Mouse (Mus musculus): ENCODE measurements around the gene Pecam1.

The Pecam1 gene

DNA sequence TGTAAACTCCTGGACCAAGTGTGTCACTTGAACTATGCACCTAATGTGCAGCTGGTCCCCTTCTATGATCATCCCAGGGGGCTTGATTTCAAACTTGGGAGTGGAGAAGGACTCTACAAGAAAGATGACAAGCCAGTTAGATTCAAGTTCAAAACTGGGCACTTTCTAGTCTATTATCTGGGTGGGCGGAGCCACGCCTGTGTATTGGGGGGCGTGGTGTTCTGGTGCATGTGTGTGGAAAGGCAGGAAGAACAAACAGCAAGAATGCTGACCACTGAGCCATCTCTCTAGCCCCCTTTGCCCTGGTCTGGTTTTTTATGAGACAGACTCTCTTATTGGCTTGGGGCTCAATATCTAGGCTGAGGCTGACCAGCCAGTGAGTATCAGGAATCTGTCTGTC lies 54.5 kb downstream of the Pecam1 start:
- DNase-seq (ENCODE audit: low read depth, low spot score): no peak

DNA sequence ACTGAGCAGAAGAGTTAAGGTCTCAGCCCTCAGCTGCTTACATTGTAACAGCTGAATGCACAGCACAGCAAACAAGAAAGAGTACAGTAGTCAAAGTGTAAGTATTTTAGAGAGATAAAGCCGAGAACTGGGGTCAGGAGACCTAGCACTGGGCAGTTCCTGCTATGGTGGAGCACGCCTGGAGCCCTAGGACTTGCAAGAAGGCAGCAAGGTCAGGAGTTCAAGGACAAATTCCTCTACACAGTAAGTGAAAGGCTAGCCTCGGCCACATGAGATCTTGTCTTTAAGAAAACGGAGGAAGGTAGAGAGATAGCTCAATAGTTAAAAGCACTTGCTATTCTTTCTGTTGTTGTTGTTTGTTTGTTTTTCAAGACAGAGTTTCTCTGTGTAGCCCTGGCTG lies 57.5 kb downstream of the Pecam1 start:
- DNase-seq (ENCODE audit: low read depth, low spot score): no peak

DNA sequence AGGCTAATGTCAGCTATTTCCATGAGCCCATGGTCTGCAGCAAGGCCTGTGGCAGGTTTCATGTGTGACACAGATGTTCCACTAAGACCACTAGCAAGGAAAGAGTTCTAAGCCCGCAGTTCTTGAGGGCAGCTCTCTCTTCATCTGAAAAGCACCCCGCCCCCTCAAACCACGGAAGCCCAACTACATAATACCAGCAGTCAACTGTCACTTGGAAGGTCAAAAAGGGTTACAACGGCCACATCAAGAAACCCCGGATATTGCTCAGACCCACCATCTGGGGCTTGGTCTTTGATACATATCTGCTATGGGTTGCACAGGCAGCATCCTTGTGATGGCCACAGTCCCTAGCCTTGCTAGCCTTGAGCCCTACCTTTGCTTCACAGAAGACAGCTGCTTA lies 62.1 kb downstream of the Pecam1 start:
- no peak for DNase-seq (ENCODE audit: low read depth, low spot score)

DNA sequence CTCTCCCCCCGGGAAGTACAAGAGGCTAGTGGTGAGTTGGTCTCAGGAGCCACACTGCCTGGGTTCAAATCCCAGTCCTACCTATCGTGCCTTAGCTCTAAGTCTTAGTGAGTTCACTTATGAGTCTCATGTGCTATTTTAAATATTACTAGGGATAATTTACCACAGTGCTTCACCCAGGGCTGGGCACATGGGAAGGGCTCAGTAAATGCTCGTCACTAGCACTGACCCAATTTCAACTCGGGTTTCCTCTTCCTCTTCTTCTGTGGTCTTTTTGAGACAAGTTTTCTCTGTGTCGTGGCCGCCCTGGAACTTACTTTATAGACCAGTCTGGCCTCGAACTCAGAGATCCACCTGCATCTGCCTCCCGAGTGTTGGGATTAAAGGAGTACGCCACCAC lies 63.1 kb downstream of the Pecam1 start:
- DNase-seq (ENCODE audit: low read depth, low spot score): no peak

DNA sequence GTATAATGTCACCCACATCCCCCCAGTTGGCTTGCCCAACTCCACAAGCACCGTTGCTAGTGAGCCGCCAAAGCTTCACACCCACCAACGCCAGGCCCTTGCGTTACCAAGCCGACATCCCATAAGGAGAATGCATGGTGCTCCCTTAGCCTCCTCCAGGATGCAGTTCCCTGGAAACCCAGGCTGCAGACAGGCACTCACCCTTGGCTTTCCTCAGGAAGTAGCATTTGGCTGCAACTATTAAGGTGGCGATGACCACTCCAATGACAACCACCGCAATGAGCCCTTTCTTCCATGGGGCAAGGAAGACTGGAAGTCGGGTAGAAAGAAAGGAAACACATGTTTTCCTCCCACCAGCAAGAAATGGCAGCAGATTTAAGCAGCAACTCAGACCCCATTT lies 66.4 kb downstream of the Pecam1 start:
- DNase-seq (ENCODE audit: low read depth, low spot score): no peak

DNA sequence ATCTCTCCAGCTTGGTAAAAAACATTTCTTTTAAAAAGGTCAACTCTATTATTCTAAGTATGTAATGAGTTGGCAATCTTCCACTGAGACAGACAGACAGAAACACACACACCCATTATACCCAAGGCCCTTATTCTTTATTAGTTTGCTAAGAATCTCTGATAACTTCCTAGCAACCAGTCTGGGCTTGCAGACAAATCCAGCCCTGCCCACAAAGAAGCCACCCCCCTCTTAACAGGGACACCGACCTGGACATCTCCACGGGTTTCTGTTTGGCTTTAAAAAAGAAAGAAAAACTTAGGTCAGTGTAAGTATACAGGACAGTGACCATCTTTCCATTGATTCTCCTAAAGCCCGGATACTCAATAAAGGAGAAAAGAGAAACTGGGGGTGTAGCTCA lies 67.1 kb downstream of the Pecam1 start:
- no peak for DNase-seq (ENCODE audit: low read depth, low spot score)

DNA sequence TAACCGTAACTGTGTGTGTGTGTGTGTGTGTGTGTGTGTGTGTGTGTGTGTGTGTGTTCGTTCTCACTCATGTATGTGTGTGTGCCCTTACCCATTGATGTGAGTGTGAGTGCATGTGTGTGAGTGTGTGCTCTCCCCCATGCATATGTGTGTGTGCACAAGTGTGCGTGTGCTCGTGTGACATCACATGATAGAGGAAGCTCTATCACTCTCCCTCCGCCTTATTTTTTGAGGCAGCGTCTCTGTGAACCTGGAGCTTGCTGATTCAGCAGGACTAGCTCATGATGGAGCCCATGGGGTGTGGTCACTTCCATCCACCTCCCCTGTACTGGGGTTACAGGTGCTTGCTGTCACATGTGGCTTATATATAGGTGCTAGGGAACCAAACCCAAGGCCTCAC lies 69.3 kb downstream of the Pecam1 start:
- no peak for DNase-seq (ENCODE audit: low read depth, low spot score)

DNA sequence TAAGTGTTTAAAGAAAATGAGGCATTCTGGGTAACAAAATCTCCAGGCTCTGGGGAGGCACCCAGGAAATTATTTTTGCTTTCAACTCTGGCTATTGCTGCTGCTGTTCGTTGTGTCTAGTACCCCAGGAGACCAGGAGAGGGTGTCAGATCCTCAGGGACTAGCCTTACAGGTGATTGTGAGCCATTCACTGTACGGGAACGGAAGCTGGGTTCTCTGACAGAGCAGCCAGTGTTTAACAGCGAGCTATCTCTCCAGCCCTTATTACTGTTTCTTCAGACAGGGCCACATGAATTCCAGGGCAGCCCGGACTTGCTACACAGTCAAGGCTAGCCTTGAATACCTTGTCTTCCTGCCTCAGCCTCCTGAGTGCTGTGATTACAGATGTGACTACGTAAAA lies 70.6 kb downstream of the Pecam1 start:
- no peak for DNase-seq (ENCODE audit: low read depth, low spot score)

DNA sequence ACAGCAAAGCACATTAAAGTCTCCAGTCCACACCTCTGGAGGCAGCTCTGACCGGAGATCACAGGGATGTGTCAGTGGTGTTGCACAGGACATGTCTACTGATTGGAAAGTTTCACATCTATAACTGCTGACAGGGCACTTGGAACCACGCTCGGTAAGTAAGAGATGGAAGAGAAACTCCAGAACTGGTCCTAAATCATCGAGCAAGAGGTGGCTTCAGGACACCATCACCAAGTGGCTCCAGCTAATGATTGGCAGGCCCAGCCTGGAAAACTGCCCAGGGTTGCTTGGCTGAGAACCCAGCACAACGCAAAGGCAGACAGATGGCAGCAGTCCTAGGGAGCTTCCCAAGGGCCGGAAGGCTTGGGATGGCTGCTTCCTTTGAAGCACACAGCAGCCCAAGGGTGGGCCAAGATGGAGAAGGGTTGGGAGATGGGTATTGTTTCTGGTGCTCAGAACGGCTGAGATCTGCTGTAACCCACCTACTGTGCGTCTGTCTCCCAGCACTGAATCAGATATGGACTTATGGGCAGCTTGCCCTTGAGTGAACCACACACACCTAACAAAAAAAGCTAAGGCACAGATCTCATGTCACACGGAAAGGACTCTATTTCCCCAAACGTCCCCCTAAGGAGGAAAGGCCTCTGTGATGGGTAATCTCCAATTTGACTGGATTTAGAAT lies 72.4 kb downstream of the Pecam1 start:
- no peak for DNase-seq (ENCODE audit: low read depth, low spot score)

DNA sequence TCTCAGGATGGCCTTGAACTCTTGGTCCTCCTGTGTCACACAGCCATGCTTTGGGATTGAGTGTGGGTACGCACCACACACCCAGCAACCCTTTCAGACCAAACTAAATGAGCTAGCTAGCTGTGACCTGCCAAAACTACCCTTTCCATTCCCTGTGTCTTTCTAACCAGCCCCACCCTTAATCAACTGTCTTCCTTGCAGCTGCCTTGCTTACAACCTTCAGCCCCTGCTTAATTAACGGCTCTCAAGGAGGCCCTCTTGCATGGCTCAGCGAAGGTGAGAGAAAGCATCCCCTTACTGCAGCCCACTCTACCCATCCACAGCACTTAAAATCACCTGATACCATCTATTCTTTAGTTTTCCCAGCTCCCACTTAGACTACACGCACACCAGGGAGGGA lies 73.1 kb downstream of the Pecam1 start:
- DNase-seq (ENCODE audit: low read depth, low spot score): no peak

DNA sequence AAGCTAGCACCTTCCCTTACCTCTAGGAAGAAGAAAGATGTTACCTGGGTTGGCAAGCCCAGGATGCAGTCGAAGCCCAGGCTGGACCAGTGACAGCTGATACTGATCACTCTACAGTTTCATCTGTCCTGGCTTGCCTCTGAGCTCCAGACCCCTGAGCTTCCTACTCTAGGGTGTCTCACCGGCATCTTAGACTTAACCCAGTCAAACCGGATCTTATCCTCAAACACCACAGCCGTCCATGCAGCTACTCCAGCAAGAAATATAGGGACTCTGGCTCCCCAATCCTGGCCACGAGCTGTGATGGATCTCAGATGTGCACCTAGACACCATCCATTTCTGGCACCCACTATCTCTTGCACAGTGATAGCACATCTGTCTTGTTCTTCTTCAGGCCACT lies 74.6 kb downstream of the Pecam1 start:
- DNase-seq (ENCODE audit: low read depth, low spot score): no peak

DNA sequence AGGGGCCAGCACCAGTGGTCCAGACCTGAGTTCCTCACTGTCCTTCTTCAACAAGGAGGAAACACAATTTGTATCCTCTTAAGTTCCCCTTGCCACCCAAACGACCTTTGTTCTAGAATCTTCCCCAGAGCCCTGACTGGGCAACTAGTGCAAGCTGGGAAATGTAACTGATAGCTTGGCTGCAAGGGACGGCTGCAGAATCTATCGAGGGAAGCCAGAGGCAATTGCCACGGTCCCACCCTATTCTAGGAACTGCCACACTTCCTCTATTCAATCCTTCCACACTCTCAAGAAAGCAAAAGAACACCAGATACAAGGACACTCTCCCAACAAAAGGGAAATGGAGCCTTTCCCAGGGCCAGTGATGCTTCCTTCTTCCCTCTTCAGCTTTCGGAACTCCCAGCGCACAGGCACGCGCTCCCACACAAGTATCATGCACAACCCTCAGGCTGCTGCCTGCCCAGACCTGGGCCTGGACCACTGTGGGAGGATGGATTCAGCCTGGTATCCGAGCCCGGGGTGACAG lies 75.2 kb downstream of the Pecam1 start:
- DNase-seq (ENCODE audit: low read depth, low spot score): no peak

DNA sequence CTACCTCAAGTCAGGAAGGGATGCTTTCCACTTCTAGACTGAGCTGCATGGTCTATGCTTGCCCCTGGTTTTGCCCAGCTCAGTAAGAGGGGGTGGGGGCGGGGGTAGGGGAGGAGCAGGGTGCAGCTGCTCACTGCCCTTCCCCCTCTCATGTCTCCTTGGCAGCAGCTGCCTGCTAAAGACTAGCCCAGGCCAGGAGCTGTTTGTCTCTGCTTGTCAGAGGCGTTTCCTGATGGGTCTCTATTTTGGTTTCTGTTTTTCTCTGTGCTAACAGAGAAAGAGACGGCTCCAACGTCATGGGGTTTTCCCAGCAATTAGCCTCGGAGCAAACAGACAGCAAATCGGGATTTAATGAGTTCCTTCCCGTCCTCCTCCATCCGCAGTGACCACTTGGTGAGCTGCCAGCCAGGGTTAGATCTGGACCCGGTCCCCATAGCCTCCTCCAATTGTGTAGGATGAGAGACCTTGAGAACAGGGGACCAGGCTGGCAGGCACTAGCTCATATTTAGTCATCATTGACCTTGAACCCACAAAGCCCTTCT lies 75.7 kb downstream of the Pecam1 start:
- DNase-seq (ENCODE audit: low read depth, low spot score): peak; percentile 42

DNA sequence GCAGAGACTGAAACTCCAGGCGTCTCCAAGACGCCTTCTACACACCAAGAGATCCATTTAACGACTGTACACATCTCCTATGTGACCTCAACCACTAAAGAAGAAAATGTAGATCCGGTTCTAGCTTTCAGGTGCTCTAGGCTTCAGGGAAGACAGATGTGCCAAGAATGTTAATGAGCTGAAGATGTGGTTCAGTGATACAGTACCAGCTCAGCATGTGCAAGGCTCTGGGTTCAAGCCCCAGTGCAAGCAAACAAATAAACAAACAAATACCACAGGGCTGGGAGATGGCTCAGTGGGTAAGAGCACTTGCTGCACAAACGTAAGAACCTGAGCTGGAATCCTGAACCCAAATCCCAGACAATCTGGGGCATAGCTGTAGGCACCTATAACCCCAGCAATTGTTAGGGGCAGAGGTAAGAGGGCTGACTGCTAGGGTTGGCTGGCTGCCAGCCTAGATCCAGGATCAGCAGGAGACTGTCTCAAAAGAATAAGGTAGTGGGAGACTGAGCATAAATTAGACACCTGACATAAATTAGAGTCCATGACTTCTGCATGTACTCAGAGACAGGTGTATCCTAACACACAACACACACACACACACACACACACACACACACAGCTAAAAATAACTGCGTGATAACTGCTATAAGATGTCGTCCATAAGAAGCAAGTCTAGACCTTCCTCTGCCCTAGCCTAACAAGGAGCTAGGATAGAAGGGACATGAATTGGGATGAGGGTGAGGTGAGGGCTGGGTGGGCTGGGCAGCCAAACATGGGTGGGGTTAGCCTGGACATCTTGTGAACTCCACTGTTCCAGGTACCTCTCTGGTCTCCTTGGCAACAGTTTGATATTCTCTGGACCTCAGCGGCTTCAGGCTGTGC lies 76.5 kb downstream of the Pecam1 start:
- DNase-seq (ENCODE audit: low read depth, low spot score): no peak

DNA sequence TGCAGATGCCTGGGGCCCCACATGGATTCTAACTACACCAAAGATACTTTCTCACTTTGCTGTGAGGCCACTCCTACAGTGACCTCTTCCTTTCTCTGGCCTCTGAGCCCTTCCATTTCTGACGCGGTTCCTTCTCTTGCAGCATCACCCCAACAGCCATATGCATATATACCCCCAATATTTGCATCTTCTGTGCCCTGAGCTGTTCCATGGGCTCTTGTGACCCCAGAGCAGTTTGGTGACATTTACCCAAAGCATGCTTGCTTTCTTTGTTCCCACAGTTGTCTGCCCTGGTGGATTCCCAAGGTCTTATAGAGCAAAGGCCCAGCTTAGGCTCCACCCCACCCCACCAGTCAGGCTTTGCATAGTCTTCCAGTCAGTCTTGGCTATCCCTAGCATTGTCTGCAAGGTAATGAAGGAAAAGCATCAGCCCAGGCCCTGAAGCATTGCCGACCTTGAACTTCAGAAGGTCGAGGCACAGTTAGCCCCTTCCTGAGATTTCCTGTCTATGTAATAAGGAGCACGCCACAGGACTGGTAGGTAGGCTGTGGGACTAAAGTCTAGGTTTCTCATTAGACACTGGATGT lies 77.4 kb downstream of the Pecam1 start:
- no peak for DNase-seq (ENCODE audit: low read depth, low spot score)

DNA sequence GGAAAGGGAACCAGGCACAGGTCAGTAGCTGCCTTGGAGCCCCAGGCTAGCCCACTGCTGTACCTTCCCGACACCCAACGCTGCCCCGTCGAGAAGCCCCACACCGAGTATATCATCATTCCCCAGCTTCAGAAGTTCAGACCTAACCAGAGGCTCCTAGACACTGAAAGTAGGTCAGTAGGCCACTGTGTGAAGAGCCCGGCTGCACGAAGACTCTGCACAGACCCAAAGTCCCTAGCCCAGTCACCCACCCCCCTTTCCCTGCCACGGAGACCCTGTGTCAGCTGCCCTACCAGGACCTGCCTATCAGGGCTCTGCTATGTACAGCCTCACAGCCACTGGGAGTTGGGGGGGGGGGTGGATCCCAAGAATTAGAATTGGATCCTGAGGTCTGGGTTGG lies 78.6 kb downstream of the Pecam1 start:
- DNase-seq (ENCODE audit: low read depth, low spot score): no peak

DNA sequence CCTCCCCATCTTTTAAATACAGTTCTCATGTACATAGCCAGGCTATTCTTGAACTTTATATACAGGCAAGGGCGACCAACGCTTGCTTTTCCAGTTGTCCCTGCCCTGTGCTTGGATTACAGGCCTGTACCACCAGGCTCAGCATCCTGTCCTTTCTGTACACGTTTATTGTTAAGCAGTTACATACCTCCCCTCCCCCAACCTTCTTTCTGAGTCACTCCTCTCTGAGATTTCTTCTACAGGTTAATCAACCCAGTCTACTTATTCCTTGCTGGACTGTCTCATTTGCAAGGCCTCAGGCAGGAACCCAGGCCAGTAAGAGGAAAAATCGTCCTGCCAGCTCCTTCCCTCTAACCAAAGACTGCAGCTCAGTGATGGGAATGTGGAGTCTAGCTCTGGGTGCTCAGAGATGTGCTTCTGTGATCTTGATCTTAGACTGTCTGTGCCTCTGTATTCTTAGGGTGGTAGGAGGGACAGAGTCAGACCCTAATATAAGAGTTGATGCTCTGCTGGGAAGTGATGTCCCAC lies 79.4 kb downstream of the Pecam1 start:
- DNase-seq (ENCODE audit: low read depth, low spot score): no peak

DNA sequence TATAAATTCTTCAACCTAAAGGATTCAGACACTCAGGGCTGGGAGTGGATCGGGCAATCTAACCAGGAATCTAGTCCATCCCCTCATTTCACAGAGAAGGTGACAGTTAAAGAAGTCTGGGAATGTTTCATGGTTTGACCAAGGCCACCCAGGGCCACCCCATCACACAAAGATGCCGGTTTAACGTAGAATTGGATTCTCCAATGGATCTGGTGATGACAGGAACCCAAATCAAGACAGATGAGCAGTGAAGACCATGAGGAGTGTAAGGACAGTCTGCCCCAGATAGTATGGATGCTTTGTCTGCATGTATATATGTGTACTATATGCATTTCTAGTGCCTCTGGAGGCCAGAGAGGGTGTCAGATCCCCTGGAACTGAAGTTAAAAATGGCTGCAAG lies 80.2 kb downstream of the Pecam1 start:
- no peak for DNase-seq (ENCODE audit: low read depth, low spot score)

DNA sequence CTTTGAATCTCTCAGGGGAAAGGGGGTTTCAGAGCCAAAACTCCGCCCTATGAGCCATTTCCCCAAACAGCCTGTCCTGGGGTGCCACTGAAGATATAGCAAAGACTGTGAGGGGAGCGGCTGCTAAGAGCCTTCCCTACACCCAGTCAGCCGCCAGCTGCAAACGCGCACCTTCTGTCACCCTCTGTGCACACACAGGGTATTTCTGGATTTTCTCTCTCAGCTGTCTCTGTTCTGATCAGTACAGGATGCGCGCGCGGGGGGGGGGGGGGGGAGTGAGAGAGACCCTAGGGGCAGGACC lies 80.6 kb downstream of the Pecam1 start:
- DNase-seq (ENCODE audit: low read depth, low spot score): no peak

DNA sequence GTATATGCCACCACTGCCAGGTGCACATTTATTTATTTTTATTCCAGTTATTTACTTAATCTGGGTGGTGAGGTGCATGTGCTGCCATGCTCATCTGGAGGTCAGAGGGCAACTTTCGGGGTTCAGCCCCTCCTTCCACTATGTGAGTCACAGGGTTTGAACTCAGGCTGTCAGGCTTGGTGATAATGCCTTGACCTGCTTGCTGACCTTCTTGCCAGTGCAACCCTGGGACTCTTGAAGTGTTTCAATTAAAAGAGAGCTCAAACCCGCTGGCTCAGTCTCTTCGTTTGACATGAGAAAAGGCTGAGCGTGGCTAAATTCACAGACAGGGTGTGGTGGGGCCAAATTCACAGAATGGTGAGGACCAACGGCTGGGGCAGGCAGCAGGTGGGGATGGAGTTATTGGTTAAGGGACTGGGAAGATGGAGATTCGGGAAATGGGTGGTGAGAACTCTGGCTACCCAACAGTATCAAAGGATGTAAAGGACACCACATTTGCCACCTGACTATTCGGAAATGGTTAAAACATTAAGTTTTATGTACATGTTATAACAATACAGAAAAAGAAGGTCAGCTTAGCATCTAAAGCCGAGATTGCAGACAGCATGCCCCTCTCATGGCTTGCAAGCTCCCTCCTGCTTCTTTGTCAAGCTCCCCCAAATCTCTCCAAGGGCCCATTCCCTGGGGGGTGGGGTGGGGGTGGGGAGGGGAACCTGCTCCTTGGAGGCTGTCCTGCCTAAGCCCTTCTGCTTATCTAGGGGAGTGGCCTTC lies 81.1 kb downstream of the Pecam1 start:
- no peak for DNase-seq (ENCODE audit: low read depth, low spot score)

DNA sequence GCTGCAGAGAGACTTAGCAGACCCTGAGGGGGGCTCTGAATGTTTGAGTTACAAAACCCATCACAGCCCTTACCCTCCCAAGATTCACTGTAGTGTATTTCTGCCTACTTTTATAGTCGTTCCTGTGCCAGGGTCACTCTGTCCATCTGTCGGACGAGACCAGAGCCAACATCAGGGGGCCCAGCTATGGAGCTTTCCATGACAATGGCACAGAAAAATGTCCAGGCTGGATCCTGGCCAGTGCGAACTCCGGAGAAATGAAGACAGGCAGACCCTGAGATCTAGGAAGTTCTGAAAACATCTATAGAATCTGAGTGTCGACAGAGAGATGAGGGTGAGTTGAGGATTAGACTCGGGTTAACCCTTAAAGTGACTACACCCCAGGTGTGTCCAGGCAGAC lies 82.1 kb downstream of the Pecam1 start:
- DNase-seq (ENCODE audit: low read depth, low spot score): no peak

DNA sequence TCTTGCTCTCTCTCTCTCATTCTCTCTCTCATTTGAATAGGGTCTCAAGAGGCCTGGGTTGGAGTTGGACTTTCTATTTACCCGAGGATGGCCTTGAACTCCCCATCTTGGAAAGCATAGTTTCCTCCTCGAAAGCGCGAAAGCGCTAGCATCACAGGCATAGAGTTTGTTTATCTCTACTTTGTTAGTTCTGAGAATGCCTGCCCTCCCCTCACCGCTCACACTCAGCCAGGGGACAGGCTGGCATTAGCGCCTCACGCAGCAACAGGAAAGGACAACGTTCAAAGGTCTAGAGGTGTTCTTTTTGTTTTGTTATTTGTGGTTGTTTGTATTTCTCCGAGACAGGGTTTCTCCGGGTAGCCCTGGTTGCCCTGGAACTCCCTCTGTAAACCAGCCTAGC lies 82.6 kb downstream of the Pecam1 start:
- DNase-seq (ENCODE audit: low read depth, low spot score): no peak
